Mouse (Mus musculus): ENCODE results near the gene Prr23a1.

DNA sequence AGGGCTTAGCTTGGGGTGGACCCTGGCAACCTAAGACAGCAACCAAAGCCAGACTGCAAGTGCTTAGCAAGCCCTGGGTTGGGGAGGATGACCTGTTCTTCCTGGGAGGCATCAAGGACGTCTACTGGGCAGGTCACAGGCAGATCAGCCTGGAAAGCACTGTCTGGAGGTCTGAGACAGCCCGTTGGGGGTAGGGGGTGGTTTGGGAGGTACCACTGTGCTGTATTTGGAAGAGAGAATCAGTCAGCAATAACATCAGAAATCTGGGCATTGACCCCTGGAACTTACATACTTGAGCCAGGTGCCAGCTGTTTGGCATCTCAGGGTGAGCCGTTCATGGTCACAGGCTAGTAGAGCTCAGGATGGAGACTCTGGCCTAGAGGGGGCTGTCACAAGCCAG, 26.2 kb upstream of the Prr23a1 start:
- TF ChIP-seq POLR2A (IDR thresholded peaks at IDR 0.05; ENCODE audit: borderline replicate concordance, extremely low read depth, insufficient read depth, insufficient read length, poor library complexity, severe bottlenecking) (no peak), CTCF (IDR thresholded peaks at IDR 0.05; ENCODE audit: borderline replicate concordance, extremely low read depth, insufficient read depth, insufficient read length) (no peak)

Measured in brain, embryonic 14.5 days (tissue).